Mouse (Mus musculus): ENCODE results near the gene Babam1. TPM values are rescaled to one million over a fixed set of nuclear protein-coding genes. Genes with fewer than 3 reads are reported as not detected.
A peak's percentile ranks its signal among the peaks of the same experiment; 100 is the strongest.

Babam1 gene
- polyA plus RNA-seq, 1 experiment from 2014 or later = 92.2 TPM

- WGBS = 59% methylated on average over 1 of the region's 1 CpGs
- no peaks in the 10 kb centered on the region for H3K27me3 ChIP-seq (ENCODE audit: control insufficient read depth, insufficient read depth, low read length)
Observed at GRCm38 (mm10) chr8:71388267-71388666, 8.4 kb upstream of the Babam1 start.

GRCm38 (mm10) chr8:71391696-71392095, 5.0 kb upstream of the Babam1 start:
- Histone ChIP-seq H3K36me3 (ENCODE audit: control insufficient read depth, insufficient read depth, low read length) (no peaks in the 10 kb centered on the region), H3K9ac (replicated peaks; ENCODE audit: low read depth, low read length) (no peak overlapping the region), H3K27ac (ENCODE audit: low read length) (no peak overlapping the region), H3K27me3 (ENCODE audit: control insufficient read depth, insufficient read depth, low read length) (no peaks in the 10 kb centered on the region), H3K4me3 (ENCODE audit: low read depth, low read length) (no peak overlapping the region), H3K9me3 (ENCODE audit: control insufficient read depth, low read depth, low read length) (no peaks in the 10 kb centered on the region), H3K4me2 (replicated peaks; ENCODE audit: low read depth, low read length) (no peak overlapping the region), H3K4me1 (ENCODE audit: control insufficient read depth, insufficient read depth, low read length) (no peaks in the 10 kb centered on the region)
- 89% methylated on average over 2 of the region's 2 CpGs for WGBS
- no peak for ATAC-seq (ENCODE audit: insufficient number of reproducible peaks, insufficient read depth, low FRiP score, low read depth)

More at GRCm38 (mm10) chr8:71388267-71388666, 8.4 kb upstream of the Babam1 start:
- ATAC-seq (ENCODE audit: insufficient number of reproducible peaks, insufficient read depth, low FRiP score, low read depth) = no peak
- Histone ChIP-seq H3K9me3 (ENCODE audit: control insufficient read depth, low read depth, low read length) (no peaks in the 10 kb centered on the region), H3K4me2 (replicated peaks; ENCODE audit: low read depth, low read length) (no peak overlapping the region), H3K4me3 (ENCODE audit: low read depth, low read length) (no peak overlapping the region), H3K4me1 (ENCODE audit: control insufficient read depth, insufficient read depth, low read length) (peaks cover 6% of the 10 kb centered on the region), H3K9ac (replicated peaks; ENCODE audit: low read depth, low read length) (no peak overlapping the region), H3K27ac (ENCODE audit: low read length) (no peak overlapping the region), H3K36me3 (ENCODE audit: control insufficient read depth, insufficient read depth, low read length) (no peaks in the 10 kb centered on the region)

GRCm38 (mm10) chr8:71392391-71392790, 4.3 kb upstream of the Babam1 start:
- H3K27me3 ChIP-seq (ENCODE audit: control insufficient read depth, insufficient read depth, low read length) = no peaks in the 10 kb centered on the region
- H3K4me1 ChIP-seq (ENCODE audit: control insufficient read depth, insufficient read depth, low read length) = peaks cover 3% of the 10 kb centered on the region
- no peak overlapping the region for H3K4me2 ChIP-seq (replicated peaks; ENCODE audit: low read depth, low read length)
- H3K36me3 ChIP-seq (ENCODE audit: control insufficient read depth, insufficient read depth, low read length) = no peaks in the 10 kb centered on the region
- WGBS = 75% methylated on average over 5 of the region's 5 CpGs
- H3K27ac ChIP-seq (ENCODE audit: low read length) = no peak overlapping the region
- no peaks in the 10 kb centered on the region for H3K9me3 ChIP-seq (ENCODE audit: control insufficient read depth, low read depth, low read length)
- ATAC-seq (ENCODE audit: insufficient number of reproducible peaks, insufficient read depth, low FRiP score, low read depth) = no peak
- H3K4me3 ChIP-seq (ENCODE audit: low read depth, low read length) = no peak overlapping the region
- no peak overlapping the region for H3K9ac ChIP-seq (replicated peaks; ENCODE audit: low read depth, low read length)

DNA sequence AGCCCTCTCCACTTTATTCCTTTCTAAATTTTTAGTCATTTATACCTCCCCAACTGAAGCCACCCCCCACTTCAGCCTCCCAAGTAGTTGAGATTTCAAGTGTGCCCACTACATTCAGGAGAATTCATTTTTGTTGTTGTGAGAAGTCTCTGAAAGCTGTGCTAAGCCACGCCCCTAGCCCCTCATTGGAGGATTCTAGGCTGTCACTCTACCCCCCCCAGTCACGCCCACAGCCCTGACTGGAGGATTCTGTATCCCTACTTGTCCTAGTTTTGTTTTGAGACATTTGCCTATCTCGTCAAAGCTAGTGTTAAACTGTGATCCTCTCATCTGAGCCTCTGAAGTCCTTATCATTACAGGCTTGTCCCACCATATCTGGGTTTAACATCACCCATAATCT, 3.8 kb upstream of the Babam1 start:
- ATAC-seq (ENCODE audit: insufficient number of reproducible peaks, insufficient read depth, low FRiP score, low read depth) = no peak
- no peak overlapping the region for H3K4me3 ChIP-seq (ENCODE audit: low read depth, low read length)
- no peaks in the 10 kb centered on the region for H3K36me3 ChIP-seq (ENCODE audit: control insufficient read depth, insufficient read depth, low read length)
- H3K4me1 ChIP-seq (ENCODE audit: control insufficient read depth, insufficient read depth, low read length) = peaks cover 8% of the 10 kb centered on the region
- 11% methylated on average over 3 of the region's 3 CpGs for WGBS
- no peak overlapping the region for H3K4me2 ChIP-seq (replicated peaks; ENCODE audit: low read depth, low read length)
- no peak overlapping the region for H3K27ac ChIP-seq (ENCODE audit: low read length)
- H3K27me3 ChIP-seq (ENCODE audit: control insufficient read depth, insufficient read depth, low read length) = no peaks in the 10 kb centered on the region
- H3K9me3 ChIP-seq (ENCODE audit: control insufficient read depth, low read depth, low read length) = no peaks in the 10 kb centered on the region
- no peak overlapping the region for H3K9ac ChIP-seq (replicated peaks; ENCODE audit: low read depth, low read length)

GRCm38 (mm10) chr8:71394481-71394880, 2.2 kb upstream of the Babam1 start:
- Histone ChIP-seq H3K9ac (replicated peaks; ENCODE audit: low read depth, low read length) (no peak overlapping the region), H3K27ac (ENCODE audit: low read length) (no peak overlapping the region)

DNA sequence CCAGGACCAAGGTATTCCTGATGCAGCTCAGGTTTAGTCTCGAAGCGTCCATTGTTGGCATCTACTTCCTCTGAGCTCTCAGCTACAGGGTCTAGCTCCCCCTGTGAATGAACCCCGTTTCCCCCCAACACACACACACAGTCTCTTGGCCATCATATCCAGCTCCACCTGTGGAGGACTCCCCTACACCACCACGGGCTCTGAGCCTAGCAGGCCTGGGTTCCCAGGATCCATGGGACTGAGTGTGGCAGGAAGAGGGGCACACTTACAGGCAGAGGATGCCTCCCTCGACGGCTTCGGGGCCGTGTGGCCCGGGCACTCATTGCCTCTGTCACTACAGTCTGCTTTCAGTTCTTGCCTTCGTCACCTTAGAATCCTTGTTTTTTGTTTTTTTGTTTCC, 1.6 kb upstream of the Babam1 start:
- Histone ChIP-seq H3K4me1 (ENCODE audit: control insufficient read depth, insufficient read depth, low read length) (peaks cover 8% of the 10 kb centered on the region), H3K9me3 (ENCODE audit: control insufficient read depth, low read depth, low read length) (no peaks in the 10 kb centered on the region), H3K4me3 (ENCODE audit: low read depth, low read length) (no peak overlapping the region), H3K36me3 (ENCODE audit: control insufficient read depth, insufficient read depth, low read length) (peaks cover 14% of the 10 kb centered on the region), H3K9ac (replicated peaks; ENCODE audit: low read depth, low read length) (no peak overlapping the region), H3K4me2 (replicated peaks; ENCODE audit: low read depth, low read length) (peak overlapping the region; percentile 22; the same call in 1 of the 2 replicates), H3K27me3 (ENCODE audit: control insufficient read depth, insufficient read depth, low read length) (no peaks in the 10 kb centered on the region), H3K27ac (ENCODE audit: low read length) (no peak overlapping the region)
- WGBS = 84% methylated on average over 10 of the region's 10 CpGs
- no peak for ATAC-seq (ENCODE audit: insufficient number of reproducible peaks, insufficient read depth, low FRiP score, low read depth)

More at GRCm38 (mm10) chr8:71394481-71394880, 2.2 kb upstream of the Babam1 start:
- WGBS = 80% methylated on average over 7 of the region's 7 CpGs
- H3K27me3 ChIP-seq (ENCODE audit: control insufficient read depth, insufficient read depth, low read length) = no peaks in the 10 kb centered on the region
- H3K4me2 ChIP-seq (replicated peaks; ENCODE audit: low read depth, low read length) = peak overlapping the region; percentile 22
- H3K4me1 ChIP-seq (ENCODE audit: control insufficient read depth, insufficient read depth, low read length) = peaks cover 8% of the 10 kb centered on the region
- peaks cover 9% of the 10 kb centered on the region for H3K36me3 ChIP-seq (ENCODE audit: control insufficient read depth, insufficient read depth, low read length)
- no peak for ATAC-seq (ENCODE audit: insufficient number of reproducible peaks, insufficient read depth, low FRiP score, low read depth)
- H3K4me3 ChIP-seq (ENCODE audit: low read depth, low read length) = no peak overlapping the region
- H3K9me3 ChIP-seq (ENCODE audit: control insufficient read depth, low read depth, low read length) = no peaks in the 10 kb centered on the region

DNA sequence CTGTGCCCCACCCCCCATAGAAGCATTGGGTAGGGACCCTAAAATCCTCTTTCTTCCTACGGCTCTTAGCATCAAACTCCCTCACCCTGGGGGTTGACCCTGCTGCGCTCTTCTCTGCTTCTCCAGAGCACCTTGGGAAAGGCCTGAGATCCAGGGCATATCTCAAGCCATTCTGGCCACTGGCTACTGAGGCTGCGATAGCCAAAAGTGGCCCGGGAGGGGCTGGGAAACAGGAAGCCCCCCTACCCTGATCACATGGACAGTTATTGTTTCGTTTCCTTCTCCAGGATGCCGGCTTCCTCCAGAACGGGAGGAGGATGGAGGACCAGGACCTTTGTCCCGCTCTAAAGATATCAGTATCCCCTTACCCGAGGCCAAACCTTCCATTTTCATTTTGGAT, 1.0 kb upstream of the Babam1 start, which contains the start of gene Ushbp1:
Gene Ushbp1, minus strand, starts transcription at position 174 of the 400 bp plus-strand sequence.
- Histone ChIP-seq H3K27ac (ENCODE audit: low read length) (peak within 1 kb of the TSS; percentile 52; the same call in 1 of the 2 replicates), H3K4me1 (ENCODE audit: control insufficient read depth, insufficient read depth, low read length) (peaks cover 8% of the 10 kb centered on the region), H3K9ac (replicated peaks; ENCODE audit: low read depth, low read length) (no peak within 1 kb of the TSS), H3K27me3 (ENCODE audit: control insufficient read depth, insufficient read depth, low read length) (no peaks in the 10 kb centered on the region), H3K36me3 (ENCODE audit: control insufficient read depth, insufficient read depth, low read length) (peaks cover 14% of the 10 kb centered on the region), H3K4me2 (replicated peaks; ENCODE audit: low read depth, low read length) (peak within 1 kb of the TSS; percentile 74), H3K4me3 (ENCODE audit: low read depth, low read length) (peak within 1 kb of the TSS; percentile 75), H3K9me3 (ENCODE audit: control insufficient read depth, low read depth, low read length) (no peaks in the 10 kb centered on the region)
- 86% methylated on average over 9 of the region's 9 CpGs for WGBS
- no peak for ATAC-seq (ENCODE audit: insufficient number of reproducible peaks, insufficient read depth, low FRiP score, low read depth)

DNA sequence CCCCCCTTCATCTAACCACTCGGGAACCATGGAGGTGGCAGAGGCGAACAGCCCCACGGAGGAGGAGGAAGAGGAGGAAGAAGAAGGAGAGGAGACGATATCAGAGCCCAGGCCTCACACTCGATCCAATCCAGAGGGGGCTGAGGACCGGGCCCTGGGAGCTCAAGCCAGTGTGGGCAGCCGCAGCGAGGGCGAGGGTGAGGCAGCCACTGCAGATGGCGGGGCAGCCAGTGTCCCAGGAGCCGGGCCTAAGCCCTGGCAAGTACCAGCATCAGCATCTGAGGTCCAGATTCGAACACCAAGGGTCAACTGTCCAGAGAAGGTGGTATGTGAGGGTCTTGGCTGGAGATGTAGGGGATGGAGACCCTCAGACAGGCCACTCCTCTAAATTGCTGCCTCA, 1.0 kb downstream of the Babam1 start:
- Histone ChIP-seq H3K4me2 (replicated peaks; ENCODE audit: low read depth, low read length) (peak overlapping the region; percentile 74), H3K9ac (replicated peaks; ENCODE audit: low read depth, low read length) (0 out of 2 replicates have a peak overlapping the region, but pooled peaks have one; percentile 74), H3K27ac (ENCODE audit: low read length) (no peak overlapping the region), H3K9me3 (ENCODE audit: control insufficient read depth, low read depth, low read length) (no peaks in the 10 kb centered on the region), H3K36me3 (ENCODE audit: control insufficient read depth, insufficient read depth, low read length) (peaks cover 14% of the 10 kb centered on the region), H3K4me3 (ENCODE audit: low read depth, low read length) (peak overlapping the region; percentile 75), H3K4me1 (ENCODE audit: control insufficient read depth, insufficient read depth, low read length) (peaks cover 8% of the 10 kb centered on the region), H3K27me3 (ENCODE audit: control insufficient read depth, insufficient read depth, low read length) (no peaks in the 10 kb centered on the region)
- ATAC-seq (ENCODE audit: insufficient number of reproducible peaks, insufficient read depth, low FRiP score, low read depth) = no peak
- 88% methylated on average over 12 of the region's 12 CpGs for WGBS

- no peaks in the 10 kb centered on the region for H3K9me3 ChIP-seq (ENCODE audit: control insufficient read depth, low read depth, low read length)
- no peak overlapping the region for H3K27ac ChIP-seq (ENCODE audit: low read length)
- H3K4me1 ChIP-seq (ENCODE audit: control insufficient read depth, insufficient read depth, low read length) = peaks cover 8% of the 10 kb centered on the region
- no peak for ATAC-seq (ENCODE audit: insufficient number of reproducible peaks, insufficient read depth, low FRiP score, low read depth)
- no peak overlapping the region for H3K9ac ChIP-seq (replicated peaks; ENCODE audit: low read depth, low read length)
- 85% methylated on average over 2 of the region's 2 CpGs for WGBS
- peaks cover 14% of the 10 kb centered on the region for H3K36me3 ChIP-seq (ENCODE audit: control insufficient read depth, insufficient read depth, low read length)
- no peaks in the 10 kb centered on the region for H3K27me3 ChIP-seq (ENCODE audit: control insufficient read depth, insufficient read depth, low read length)
- H3K4me2 ChIP-seq (replicated peaks; ENCODE audit: low read depth, low read length) = no peak overlapping the region
- no peak overlapping the region for H3K4me3 ChIP-seq (ENCODE audit: low read depth, low read length)
Observed at GRCm38 (mm10) chr8:71400826-71401225, 4.2 kb downstream of the Babam1 start.

Measured in stomach, embryonic 14.5 days (tissue).